Mouse (Mus musculus) midbrain, embryonic 13.5 days (tissue): ENCODE results near the gene Tpst1. TPM values are rescaled to one million over a fixed set of nuclear protein-coding genes. Genes with fewer than 3 reads are reported as not detected.
A peak's percentile ranks its signal among the peaks of the same experiment; 100 is the strongest.

Experiments used
- ATAC-seq: fragments of 200-750 bp; cut with Nextera tagmentation; 2 replicates; pipeline ENCODE4 v1.8.0; 2017; ENCODE audit warnings: mild to moderate bottlenecking, moderate TSS enrichment, moderate library complexity
- H3K27ac ChIP-seq: fragments of 300-500 bp; sonication (generic); 2 replicates; pipeline ENCODE4 v1.5.1; 2015; ENCODE audit warnings: inconsistent platforms, mild to moderate bottlenecking, moderate library complexity
- H3K27me3 ChIP-seq: fragments of 300-500 bp; sonication (generic); 2 replicates; pipeline ENCODE4 v1.6.1; 2015; ENCODE audit warnings: mild to moderate bottlenecking, inconsistent platforms
- H3K36me3 ChIP-seq: fragments of 300-500 bp; sonication (generic); 2 replicates; pipeline ENCODE4 v1.6.1; 2015; ENCODE audit warnings: mild to moderate bottlenecking, inconsistent platforms
- H3K4me1 ChIP-seq: fragments of 300-500 bp; sonication (generic); replicated peaks from 2 replicates; pipeline ENCODE4 v1.6.1; 2015; ENCODE audit warnings: inconsistent platforms
- H3K4me2 ChIP-seq: fragments of 300-500 bp; sonication (generic); replicated peaks from 2 replicates; pipeline ENCODE4 v1.6.1; 2015; ENCODE audit warnings: moderate library complexity, mild to moderate bottlenecking, inconsistent platforms
- H3K4me3 ChIP-seq: fragments of 300-500 bp; sonication (generic); replicated peaks from 2 replicates; pipeline ENCODE4 v1.5.1; 2015; ENCODE audit warnings: mild to moderate bottlenecking, inconsistent platforms
- H3K9ac ChIP-seq: fragments of 300-500 bp; sonication (generic); replicated peaks from 2 replicates; pipeline ENCODE4 v1.6.1; 2015; ENCODE audit warnings: mild to moderate bottlenecking, inconsistent platforms
- H3K9me3 ChIP-seq: fragments of 300-500 bp; sonication (generic); 2 replicates; pipeline ENCODE4 v1.6.1; 2016; ENCODE audit warnings: mild to moderate bottlenecking, inconsistent platforms
- WGBS: fragments of 180-500 bp; shearing (Covaris S2); methylation state at CpG from one replicate; pipeline ENCODE4 v1.1.7; 2015; 5-methylcytosine and 5-hydroxymethylcytosine counted together
- polyA plus RNA-seq: library from polyadenylated mRNA; unstranded; fragments of >200 nt; fragmentation: Nextera tagmentation; extraction: Ambion mirVana; gene quantifications from 2 replicates; pipeline ENCODE4 v1.2.1, GENCODE M21; 2015

Gene Tpst1
- polyA plus RNA-seq, 1 experiment from 2014 or later: 51.0 TPM

DNA sequence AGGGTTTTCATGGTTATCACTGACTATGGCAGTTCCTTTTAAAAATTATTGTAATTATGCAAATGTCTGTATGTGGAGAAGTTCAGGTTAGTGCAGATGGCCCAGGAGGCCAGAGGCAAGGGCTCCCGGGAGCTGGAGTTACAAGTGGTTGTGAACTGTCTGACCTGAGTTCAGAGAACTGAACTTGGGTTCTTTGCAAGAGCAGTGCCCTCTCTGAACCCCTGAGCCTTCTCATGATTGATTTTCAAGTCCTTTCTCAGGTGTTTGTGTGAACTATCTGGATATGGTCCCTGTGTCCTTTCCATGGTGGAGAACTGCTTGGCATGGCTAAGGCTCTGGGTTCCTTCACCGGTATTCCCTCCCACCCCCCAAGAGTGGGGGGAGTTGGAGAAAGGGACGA, 29.4 kb upstream of the Tpst1 start:
- H3K9me3 ChIP-seq: no peaks in the 10 kb centered on the region
- ATAC-seq: no peak
- H3K4me3 ChIP-seq: no peak overlapping the region
- peaks cover 80% of the 10 kb centered on the region for H3K36me3 ChIP-seq
- no peaks in the 10 kb centered on the region for H3K27me3 ChIP-seq
- H3K4me1 ChIP-seq: no peaks in the 10 kb centered on the region
- H3K27ac ChIP-seq: no peak overlapping the region
- no peak overlapping the region for H3K4me2 ChIP-seq
- H3K9ac ChIP-seq: no peak overlapping the region
- 97% methylated on average over 3 of the region's 3 CpGs for WGBS

DNA sequence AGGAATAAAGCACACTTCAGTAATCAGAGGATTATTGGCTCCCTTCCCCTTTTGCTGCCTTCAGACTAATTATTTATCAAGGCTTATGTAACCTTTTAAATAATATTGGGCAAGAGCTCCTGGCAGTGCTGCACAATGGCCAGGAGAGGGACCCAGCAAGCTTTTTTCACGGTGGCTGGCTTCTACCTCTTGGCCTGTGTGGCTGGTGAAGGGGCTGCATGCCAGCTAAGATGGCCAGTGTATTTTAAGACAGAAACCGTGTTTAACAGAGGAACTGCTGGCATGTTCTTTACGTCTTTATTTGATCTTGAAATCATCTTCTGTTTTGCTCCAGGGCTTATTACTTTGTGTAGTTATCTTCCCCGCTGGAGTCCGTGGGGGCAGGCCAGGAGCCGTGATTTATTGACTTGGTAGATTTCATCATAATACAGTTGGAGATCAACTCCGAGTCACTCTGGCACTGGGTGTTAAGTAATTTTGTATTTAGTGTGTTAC, 28.9 kb upstream of the Tpst1 start:
- no peak overlapping the region for H3K27ac ChIP-seq
- H3K36me3 ChIP-seq: peaks cover 84% of the 10 kb centered on the region
- WGBS: 80% methylated on average over 7 of the region's 7 CpGs
- no peak overlapping the region for H3K4me2 ChIP-seq
- no peak overlapping the region for H3K4me3 ChIP-seq
- H3K9me3 ChIP-seq: no peaks in the 10 kb centered on the region
- ATAC-seq: no peak
- H3K4me1 ChIP-seq: no peaks in the 10 kb centered on the region
- H3K27me3 ChIP-seq: no peaks in the 10 kb centered on the region
- no peak overlapping the region for H3K9ac ChIP-seq

DNA sequence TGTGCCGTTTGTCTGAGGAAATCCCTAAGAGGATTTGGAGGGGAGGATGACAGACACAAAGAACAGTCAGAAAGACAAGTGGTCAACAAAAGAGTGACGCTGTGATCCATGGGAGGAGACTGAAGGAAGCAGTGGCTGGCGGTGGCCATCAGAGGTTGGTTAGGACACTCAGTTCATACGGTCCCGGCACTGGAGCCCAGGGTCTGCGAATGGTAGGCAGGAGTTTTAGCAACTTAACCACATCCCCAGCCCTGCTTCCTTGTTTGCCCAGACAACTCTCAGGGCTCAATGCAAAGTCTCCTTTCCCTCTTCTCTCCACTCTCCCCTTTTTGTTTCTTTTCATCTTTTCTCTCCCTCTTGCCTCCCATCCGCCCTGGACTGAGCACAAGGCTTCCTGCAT, 27.0 kb upstream of the Tpst1 start:
- H3K4me3 ChIP-seq: no peak overlapping the region
- 67% methylated on average over 7 of the region's 7 CpGs for WGBS

DNA sequence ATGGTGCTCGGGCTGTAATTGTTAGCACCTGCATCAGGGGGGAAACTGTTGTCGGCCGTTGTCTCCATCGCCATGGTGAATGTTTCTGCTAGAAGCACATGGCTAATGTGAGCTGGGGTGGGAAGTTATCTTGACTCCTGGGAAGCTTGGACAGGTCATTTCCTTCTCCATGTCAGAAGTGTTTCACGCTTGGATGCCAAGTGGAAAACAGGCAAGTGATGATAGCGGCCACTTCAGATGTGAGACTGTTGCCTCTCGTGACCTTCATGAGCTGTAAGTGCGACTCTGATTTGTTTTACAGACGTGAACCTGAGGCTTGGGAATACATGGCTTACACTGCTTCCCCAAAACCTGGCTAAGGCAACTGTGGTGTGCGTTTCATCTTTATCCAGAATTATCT, 26.5 kb upstream of the Tpst1 start:
- ATAC-seq: no peak
- no peak overlapping the region for H3K27ac ChIP-seq
- H3K4me2 ChIP-seq: no peak overlapping the region
- H3K36me3 ChIP-seq: peaks cover 82% of the 10 kb centered on the region
- no peaks in the 10 kb centered on the region for H3K27me3 ChIP-seq
- no peak overlapping the region for H3K4me3 ChIP-seq
- peaks cover 7% of the 10 kb centered on the region; the same call in 1 of the 2 replicates for H3K4me1 ChIP-seq
- H3K9ac ChIP-seq: no peak overlapping the region
- 94% methylated on average over 10 of the region's 10 CpGs for WGBS
- H3K9me3 ChIP-seq: no peaks in the 10 kb centered on the region

More for the DNA sequence above, 27.0 kb upstream of the Tpst1 start:
- Histone ChIP-seq H3K9ac (no peak overlapping the region), H3K9me3 (no peaks in the 10 kb centered on the region), H3K4me2 (no peak overlapping the region), H3K27me3 (no peaks in the 10 kb centered on the region), H3K27ac (no peak overlapping the region), H3K4me1 (peaks cover 7% of the 10 kb centered on the region; the same call in 1 of the 2 replicates), H3K36me3 (peaks cover 81% of the 10 kb centered on the region)
- ATAC-seq: no peak

GRCm38 (mm10) chr5:130047013-130047412, 26.1 kb upstream of the Tpst1 start:
- Histone ChIP-seq H3K4me2 (no peak overlapping the region), H3K9me3 (no peaks in the 10 kb centered on the region), H3K27me3 (no peaks in the 10 kb centered on the region), H3K36me3 (peaks cover 79% of the 10 kb centered on the region), H3K4me1 (peaks cover 7% of the 10 kb centered on the region; the same call in 1 of the 2 replicates), H3K4me3 (no peak overlapping the region), H3K27ac (no peak overlapping the region), H3K9ac (no peak overlapping the region)
- no peak for ATAC-seq
- WGBS: 82% methylated on average over 6 of the region's 6 CpGs

- Histone ChIP-seq H3K36me3 (peaks cover 67% of the 10 kb centered on the region), H3K4me1 (peaks cover 12% of the 10 kb centered on the region; the same call in 1 of the 2 replicates), H3K4me2 (no peak overlapping the region), H3K27ac (no peak overlapping the region; the same call in 1 of the 2 replicates), H3K9me3 (no peaks in the 10 kb centered on the region), H3K9ac (0 out of 2 replicates have a peak overlapping the region, but pooled peaks have one; percentile 14), H3K4me3 (no peak overlapping the region), H3K27me3 (no peaks in the 10 kb centered on the region)
- no peak for ATAC-seq
- 80% methylated on average over 15 of the region's 15 CpGs for WGBS
These were observed 24.2 kb upstream of the Tpst1 start for GRCm38 (mm10) chr5:130048786-130049520.

DNA sequence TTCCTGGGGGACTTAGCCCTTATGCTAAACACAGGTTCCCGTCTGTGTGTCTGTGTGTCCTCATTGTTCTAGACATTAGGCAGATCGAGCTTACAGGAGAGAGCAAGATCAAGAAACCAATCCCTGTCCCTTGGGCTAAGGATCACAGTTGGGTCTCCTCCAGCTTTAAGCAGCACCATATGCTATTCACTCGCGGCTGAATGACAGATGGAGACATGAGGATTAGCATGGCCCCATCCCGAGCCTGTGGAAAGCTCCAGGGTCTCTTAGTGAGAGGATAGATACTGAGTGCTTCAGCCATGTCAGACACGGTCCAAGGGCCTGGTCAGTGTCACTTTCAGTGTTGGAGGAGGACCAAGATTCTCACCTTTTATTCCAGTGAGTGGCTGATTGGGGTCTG, 22.7 kb upstream of the Tpst1 start:
- Histone ChIP-seq H3K27ac (no peak overlapping the region), H3K4me2 (no peak overlapping the region), H3K27me3 (no peaks in the 10 kb centered on the region), H3K4me1 (peaks cover 12% of the 10 kb centered on the region; the same call in 1 of the 2 replicates), H3K4me3 (no peak overlapping the region), H3K36me3 (peaks cover 64% of the 10 kb centered on the region), H3K9me3 (no peaks in the 10 kb centered on the region), H3K9ac (no peak overlapping the region)
- 45% methylated on average over 6 of the region's 6 CpGs for WGBS
- no peak for ATAC-seq

DNA sequence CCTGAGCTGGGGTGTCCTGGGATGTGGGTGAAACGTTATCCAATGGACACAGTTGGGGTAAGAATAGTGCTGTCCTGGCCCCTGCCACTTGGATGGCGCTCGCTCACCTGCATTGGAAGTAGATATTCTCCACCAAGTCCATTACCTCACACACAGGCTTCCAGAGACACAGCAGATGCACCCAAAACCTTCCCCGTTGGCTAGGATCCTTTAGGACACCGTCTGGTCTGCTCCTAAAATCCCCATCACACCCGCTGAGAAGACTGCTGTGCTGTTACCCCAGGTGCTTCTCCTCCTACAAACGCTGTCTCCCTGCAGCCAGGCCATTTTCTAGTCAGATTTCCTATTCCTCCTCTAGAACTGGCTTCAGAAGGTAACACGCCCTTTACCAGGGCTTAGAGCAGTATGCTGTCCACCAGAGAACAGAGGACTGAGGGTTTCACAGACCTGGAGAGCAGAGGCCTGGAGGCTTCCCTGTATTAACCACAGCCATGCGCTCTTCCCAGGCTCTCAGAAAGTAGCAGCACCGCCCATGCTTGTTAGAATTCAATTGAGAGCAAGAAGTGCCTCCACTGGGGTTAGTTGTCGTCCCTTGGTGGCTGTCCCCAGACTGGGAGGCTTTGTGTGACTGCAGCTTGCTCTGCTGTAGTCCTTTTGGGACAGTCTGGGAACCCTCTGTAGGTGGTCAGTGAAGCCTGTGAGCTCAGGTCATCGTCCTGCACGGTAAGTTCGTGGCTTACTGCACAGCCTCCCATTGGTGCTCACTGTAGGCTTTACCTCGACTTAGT, 21.9 kb upstream of the Tpst1 start:
- no peak for ATAC-seq
- H3K4me1 ChIP-seq: peaks cover 12% of the 10 kb centered on the region; the same call in 1 of the 2 replicates
- H3K4me3 ChIP-seq: no peak overlapping the region
- peaks cover 60% of the 10 kb centered on the region for H3K36me3 ChIP-seq
- no peak overlapping the region for H3K4me2 ChIP-seq
- WGBS: 87% methylated on average over 15 of the region's 15 CpGs
- H3K27ac ChIP-seq: no peak overlapping the region
- no peak overlapping the region for H3K9ac ChIP-seq
- H3K9me3 ChIP-seq: no peaks in the 10 kb centered on the region
- no peaks in the 10 kb centered on the region for H3K27me3 ChIP-seq

DNA sequence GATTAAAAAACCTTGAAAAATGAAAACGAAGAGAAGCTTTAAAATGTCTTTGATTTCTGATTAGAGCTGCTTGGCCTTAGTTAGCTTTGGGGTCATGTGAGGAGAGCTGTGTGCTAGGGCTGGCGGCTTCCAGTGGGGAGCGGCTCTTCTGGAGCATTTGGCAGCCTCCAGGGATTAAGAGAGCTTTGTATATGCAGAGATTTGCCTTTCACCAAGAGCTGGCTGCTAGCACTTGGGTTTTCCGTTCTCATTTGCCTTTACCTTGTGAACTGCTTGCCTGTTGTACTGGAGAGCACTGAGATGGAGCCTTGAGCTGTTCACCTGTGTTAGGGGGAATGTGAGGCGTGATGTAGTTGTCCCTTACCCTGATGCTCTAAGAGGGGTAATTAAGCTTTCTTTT, 20.6 kb upstream of the Tpst1 start:
- no peak overlapping the region for H3K4me2 ChIP-seq
- H3K4me3 ChIP-seq: no peak overlapping the region
- no peak for ATAC-seq
- no peak overlapping the region for H3K9ac ChIP-seq
- H3K9me3 ChIP-seq: no peaks in the 10 kb centered on the region
- no peaks in the 10 kb centered on the region for H3K27me3 ChIP-seq
- no peak overlapping the region; the same call in 1 of the 2 replicates for H3K27ac ChIP-seq
- whole genome bisulfite sequencing: 67% methylated on average over 5 of the region's 5 CpGs
- H3K36me3 ChIP-seq: peaks cover 48% of the 10 kb centered on the region
- peaks cover 12% of the 10 kb centered on the region; the same call in 1 of the 2 replicates for H3K4me1 ChIP-seq

- Histone ChIP-seq H3K27me3 (no peaks in the 10 kb centered on the region), H3K9ac (no peak overlapping the region), H3K27ac (no peak overlapping the region), H3K4me1 (peaks cover 12% of the 10 kb centered on the region; the same call in 1 of the 2 replicates), H3K4me3 (no peak overlapping the region), H3K36me3 (peaks cover 48% of the 10 kb centered on the region), H3K4me2 (no peak overlapping the region), H3K9me3 (no peaks in the 10 kb centered on the region)
- WGBS: 94% methylated on average over 6 of the region's 6 CpGs
- ATAC-seq: no peak
These were observed 20.2 kb upstream of the Tpst1 start for GRCm38 (mm10) chr5:130052955-130053354.

DNA sequence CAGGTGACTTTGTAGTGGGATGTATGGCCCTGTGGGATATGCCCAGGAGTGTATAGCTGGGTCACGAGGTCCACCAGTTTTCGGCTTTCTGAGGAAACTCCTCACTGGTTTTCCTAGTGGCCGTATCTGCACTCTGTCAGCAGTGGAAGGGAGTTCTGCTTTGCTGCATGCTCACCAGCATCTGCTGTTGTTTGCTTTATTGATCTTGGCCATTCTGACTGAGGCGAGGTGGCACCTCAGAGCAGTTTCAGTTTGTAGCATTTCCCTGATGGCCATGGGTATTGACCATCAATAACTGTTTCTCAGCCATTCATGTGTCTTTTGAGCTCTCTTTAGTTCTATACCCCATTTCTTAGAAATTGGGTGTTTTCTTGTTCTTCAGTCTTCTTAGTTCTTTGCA, 17.4 kb upstream of the Tpst1 start:
- no peak for ATAC-seq

GRCm38 (mm10) chr5:130056303-130056702, 16.8 kb upstream of the Tpst1 start:
- no peak overlapping the region for H3K4me3 ChIP-seq
- no peak for ATAC-seq
- no peak overlapping the region for H3K27ac ChIP-seq
- H3K36me3 ChIP-seq: peaks cover 47% of the 10 kb centered on the region
- H3K9ac ChIP-seq: no peak overlapping the region
- H3K27me3 ChIP-seq: no peaks in the 10 kb centered on the region
- peaks cover 5% of the 10 kb centered on the region; the same call in 1 of the 2 replicates for H3K4me1 ChIP-seq
- 97% methylated on average over 2 of the region's 2 CpGs for WGBS
- H3K4me2 ChIP-seq: no peak overlapping the region
- H3K9me3 ChIP-seq: no peaks in the 10 kb centered on the region

More for the DNA sequence above, 17.4 kb upstream of the Tpst1 start:
- H3K27me3 ChIP-seq: no peaks in the 10 kb centered on the region
- H3K4me3 ChIP-seq: no peak overlapping the region
- WGBS: 92% methylated on average over 4 of the region's 4 CpGs
- peaks cover 49% of the 10 kb centered on the region for H3K36me3 ChIP-seq
- H3K4me2 ChIP-seq: no peak overlapping the region
- no peak overlapping the region for H3K9ac ChIP-seq
- H3K4me1 ChIP-seq: peaks cover 8% of the 10 kb centered on the region; the same call in 1 of the 2 replicates
- H3K27ac ChIP-seq: no peak overlapping the region
- H3K9me3 ChIP-seq: no peaks in the 10 kb centered on the region
